Mouse (Mus musculus): ENCODE results near the gene Abca8b. TPM values are rescaled to one million over a fixed set of nuclear protein-coding genes. Genes with fewer than 3 reads are reported as not detected.

Abca8b gene
- polyA plus RNA-seq, 1 experiment from 2014 or later, result 0.67 TPM

- H3K4me2 ChIP-seq (replicated peaks), result no peak overlapping the region
- no peak overlapping the region for H3K4me3 ChIP-seq (replicated peaks)
- 93% methylated on average over 4 of the region's 4 CpGs for WGBS
- H3K27me3 ChIP-seq (replicated peaks), result no peaks in the 10 kb centered on the region
- H3K27ac ChIP-seq, result no peak overlapping the region
- ATAC-seq, result no peak
- no peak overlapping the region for H3K9ac ChIP-seq
- no peaks in the 10 kb centered on the region for H3K4me1 ChIP-seq (replicated peaks)
- H3K9me3 ChIP-seq, result no peaks in the 10 kb centered on the region
- H3K36me3 ChIP-seq, result no peaks in the 10 kb centered on the region
These were observed 106.0 kb downstream of the Abca8b start for GRCm38 (mm10) chr11:109889595-109889994.

GRCm38 (mm10) chr11:109886757-109887156 is 108.9 kb downstream of the Abca8b start:
- H3K27ac ChIP-seq, result no peak overlapping the region
- H3K4me2 ChIP-seq (replicated peaks), result no peak overlapping the region
- WGBS, result 88% methylated on average over 4 of the region's 4 CpGs
- H3K4me1 ChIP-seq (replicated peaks), result no peaks in the 10 kb centered on the region
- no peaks in the 10 kb centered on the region for H3K9me3 ChIP-seq
- no peak overlapping the region for H3K4me3 ChIP-seq (replicated peaks)
- no peaks in the 10 kb centered on the region for H3K36me3 ChIP-seq
- no peaks in the 10 kb centered on the region for H3K27me3 ChIP-seq (replicated peaks)
- ATAC-seq, result no peak
- H3K9ac ChIP-seq, result no peak overlapping the region

- Histone ChIP-seq H3K4me2 (replicated peaks) (no peak overlapping the region), H3K27ac (no peak overlapping the region), H3K4me1 (replicated peaks) (no peaks in the 10 kb centered on the region), H3K9me3 (no peaks in the 10 kb centered on the region), H3K27me3 (replicated peaks) (no peaks in the 10 kb centered on the region), H3K4me3 (replicated peaks) (no peak overlapping the region), H3K9ac (no peak overlapping the region), H3K36me3 (no peaks in the 10 kb centered on the region)
- WGBS, result 86% methylated on average over 3 of the region's 3 CpGs
- ATAC-seq, result no peak
These were observed 110.1 kb downstream of the Abca8b start for GRCm38 (mm10) chr11:109885521-109885920.

GRCm38 (mm10) chr11:109884801-109885200 is 110.8 kb downstream of the Abca8b start:
- Histone ChIP-seq H3K4me3 (replicated peaks) (no peak overlapping the region), H3K27me3 (replicated peaks) (no peaks in the 10 kb centered on the region), H3K9ac (no peak overlapping the region), H3K36me3 (no peaks in the 10 kb centered on the region), H3K27ac (no peak overlapping the region), H3K4me2 (replicated peaks) (no peak overlapping the region), H3K9me3 (no peaks in the 10 kb centered on the region), H3K4me1 (replicated peaks) (no peaks in the 10 kb centered on the region)
- WGBS, result 55% methylated on average over 4 of the region's 4 CpGs
- ATAC-seq, result no peak

- no peak overlapping the region for H3K4me2 ChIP-seq (replicated peaks)
- ATAC-seq, result no peak
- no peaks in the 10 kb centered on the region for H3K36me3 ChIP-seq
- no peaks in the 10 kb centered on the region for H3K9me3 ChIP-seq
- 63% methylated on average over 3 of the region's 3 CpGs for WGBS
- H3K27me3 ChIP-seq (replicated peaks), result no peaks in the 10 kb centered on the region
- H3K4me3 ChIP-seq (replicated peaks), result no peak overlapping the region
- no peaks in the 10 kb centered on the region for H3K4me1 ChIP-seq (replicated peaks)
- H3K9ac ChIP-seq, result no peak overlapping the region
- no peak overlapping the region for H3K27ac ChIP-seq
These were observed 111.5 kb downstream of the Abca8b start for GRCm38 (mm10) chr11:109884126-109884525.

Other genes with a start within 250 kb of the Abca8b start
- gene 1700012B07Rik, start 167.8 kb downstream of the Abca8b start, polyA plus RNA-seq (2015; fragmentation: Nextera tagmentation; extraction: Ambion mirVana), result not detected in 2 replicates
- 0.98 and 1.0 TPM in 2 replicates for gene Abca8a, start 100.1 kb upstream of the Abca8b start, polyA plus RNA-seq (2015; fragmentation: Nextera tagmentation; extraction: Ambion mirVana)
- 1.1 and 1.2 TPM in 2 replicates for gene Abca9, start 172.4 kb upstream of the Abca8b start, polyA plus RNA-seq (2015; fragmentation: Nextera tagmentation; extraction: Ambion mirVana)